14 mouse cellular contexts compared by ENCODE assay signal in genomic region chr11:100288942-100289341, GRCm38 (mm10). TPM values are rescaled to one million over a fixed set of nuclear protein-coding genes. Genes with fewer than 3 reads are reported as not detected.
DNase-seq lines count a peak whose midpoint lies in the region; ATAC-seq and TF ChIP-seq lines count a peak whose summit lies in the region.
"Had no signal": no experiment of that assay in that cellular context is flagged by ENCODE, and none has a peak within 500 bp of the region (broad histone marks: within the 10 kb centered on the region; RNA-seq: fewer than 3 reads in every experiment).

No protein-coding gene starts in this region.

- 46% methylated on average over 6 of the region's 6 CpGs for WGBS in intestine, postnatal 0 days

- H3K36me3 ChIP-seq in intestine, postnatal 0 days (ENCODE audit: control insufficient read depth, insufficient read depth), result no peaks in the 10 kb centered on the region
- H3K36me3 ChIP-seq: forebrain, embryonic 10.5 days; neural tube, embryonic 13.5 days had no signal

- H3K27me3 ChIP-seq in intestine, postnatal 0 days (replicated peaks; ENCODE audit: control insufficient read depth, insufficient read depth, low read length), result no peaks in the 10 kb centered on the region
- H3K27me3 ChIP-seq: neural tube, embryonic 13.5 days had no signal

- DNase-seq in adrenal gland, postnatal 14 days, result peak; percentile 73
- DNase-seq in adrenal gland, adult 2 months, result no peak
- DNase-seq in 3134 (ENCODE audit: extremely low read depth, insufficient read length, low spot score), result peak; percentile 83
- DNase-seq in ovary, postnatal 14 days (ENCODE audit: low spot score), result peak; percentile 44
- DNase-seq in thymus, postnatal 36 days, result no peak
- DNase-seq in embryo, embryonic 9.5 days (ENCODE audit: extremely low spot score), result no peak
- DNase-seq: cerebellum, adult 18-20 months had no signal

- H3K4me3 ChIP-seq in intestine, postnatal 0 days (ENCODE audit: low read depth, low read length), result no peak overlapping the region
- H3K4me3 ChIP-seq: forebrain, embryonic 10.5 days; neural tube, embryonic 13.5 days had no signal

- no peaks in the 10 kb centered on the region for H3K9me3 ChIP-seq in intestine, postnatal 0 days (ENCODE audit: control insufficient read depth)
- H3K9me3 ChIP-seq: forebrain, embryonic 10.5 days; neural tube, embryonic 13.5 days had no signal

- peak overlapping the region; percentile 79 for H3K27ac ChIP-seq in intestine, postnatal 0 days (ENCODE audit: low read depth, low read length)
- H3K27ac ChIP-seq: forebrain, embryonic 10.5 days; macrophage; neural tube, embryonic 13.5 days had no signal

- peaks cover 21% of the 10 kb centered on the region for H3K4me1 ChIP-seq in intestine, postnatal 0 days (replicated peaks; ENCODE audit: control insufficient read depth, insufficient read depth, low read length)
- H3K4me1 ChIP-seq: neural tube, embryonic 13.5 days had no signal

- peak; percentile 82 for ATAC-seq in intestine, postnatal 0 days
- no peak for ATAC-seq in megakaryocyte progenitor cell, adult 5-6 weeks (replicated peaks; ENCODE audit: poor library complexity)

- 0 out of 2 replicates have a peak overlapping the region, but pooled peaks have one; percentile 32 for H3K4me2 ChIP-seq in intestine, postnatal 0 days (replicated peaks; ENCODE audit: low read depth)
- H3K4me2 ChIP-seq: neural tube, embryonic 13.5 days had no signal

- peak overlapping the region; percentile 28; the same call in 1 of the 2 replicates for H3K9ac ChIP-seq in intestine, postnatal 0 days (ENCODE audit: low read depth, low read length)
- H3K9ac ChIP-seq: neural tube, embryonic 13.5 days had no signal

- no peak for TF ChIP-seq CTCF in intestine, postnatal 0 days (IDR thresholded peaks at IDR 0.05; ENCODE audit: low read depth)

RNA-seq across cellular contexts. Expression of gene Krt42, which starts 19.3 kb away (rescaled TPM):
- total RNA-seq in adrenal gland, postnatal 14 days (2021), result not detected in 2 replicates
- not detected for total RNA-seq in adrenal gland, adult 2 months (2021)
- polyA plus RNA-seq in adrenal gland, adult 2 months (2012; rRNA removed), result 0.12 TPM in 1 of 2 replicates, not detected in the other
- polyA plus RNA-seq in intestine, postnatal 0 days (2015; fragmentation: Nextera tagmentation; extraction: Ambion mirVana), result 0.12 and 0.18 TPM in 2 replicates
- not detected in 2 replicates for total RNA-seq in megakaryocyte progenitor cell, adult 5-6 weeks (2015)
- not detected in 2 replicates for total RNA-seq in megakaryocyte progenitor cell, adult 5-6 weeks (2017)
- polyA plus RNA-seq: C2C12; forebrain, embryonic 10.5 days; heart, postnatal 0 days; macrophage; neural tube, embryonic 13.5 days had no signal

RNA-seq across cellular contexts. Expression of gene Krt17, which starts 28.1 kb away (rescaled TPM):
- total RNA-seq in adrenal gland, postnatal 14 days (2021), result not detected in 2 replicates
- not detected for total RNA-seq in adrenal gland, adult 2 months (2021)
- polyA plus RNA-seq in adrenal gland, adult 2 months (2012; rRNA removed), result not detected in 2 replicates
- 5.3 and 7.8 TPM in 2 replicates for polyA plus RNA-seq in intestine, postnatal 0 days (2015; fragmentation: Nextera tagmentation; extraction: Ambion mirVana)
- total RNA-seq in megakaryocyte progenitor cell, adult 5-6 weeks (2015), result not detected in 2 replicates
- not detected in 2 replicates for total RNA-seq in megakaryocyte progenitor cell, adult 5-6 weeks (2017)
- polyA plus RNA-seq: forebrain, embryonic 10.5 days; macrophage had no signal

RNA-seq across cellular contexts. Expression of gene Eif1, which starts 30.7 kb away (rescaled TPM):
- 987 and 1,021 TPM in 2 replicates for total RNA-seq in adrenal gland, postnatal 14 days (2021)
- 1,000 to 10,000 TPM; 1,002 to 1,252 TPM for total RNA-seq in adrenal gland, adult 2 months (2021)
- polyA plus RNA-seq in adrenal gland, adult 2 months (2012; rRNA removed), result 121 and 147 TPM in 2 replicates
- polyA plus RNA-seq in intestine, postnatal 0 days (2015; fragmentation: Nextera tagmentation; extraction: Ambion mirVana), result 1,650 and 1,730 TPM in 2 replicates
- 1,262 and 1,322 TPM in 2 replicates for total RNA-seq in megakaryocyte progenitor cell, adult 5-6 weeks (2015)
- total RNA-seq in megakaryocyte progenitor cell, adult 5-6 weeks (2017), result 95.6 and 142 TPM in 2 replicates

RNA-seq across cellular contexts. Expression of gene Krt16, which starts 40.2 kb away (rescaled TPM):
- total RNA-seq in adrenal gland, postnatal 14 days (2021), result not detected in 2 replicates
- not detected for total RNA-seq in adrenal gland, adult 2 months (2021)
- not detected in 2 replicates for polyA plus RNA-seq in adrenal gland, adult 2 months (2012; rRNA removed)
- not detected in 2 replicates for polyA plus RNA-seq in intestine, postnatal 0 days (2015; fragmentation: Nextera tagmentation; extraction: Ambion mirVana)
- total RNA-seq in megakaryocyte progenitor cell, adult 5-6 weeks (2015), result not detected in 2 replicates
- not detected in 2 replicates for total RNA-seq in megakaryocyte progenitor cell, adult 5-6 weeks (2017)
- polyA plus RNA-seq: forebrain, embryonic 10.5 days; heart, postnatal 0 days; macrophage; neural tube, embryonic 13.5 days had no signal

RNA-seq across cellular contexts. Expression of gene Gast, which starts 45.3 kb away (rescaled TPM):
- not detected in 2 replicates for total RNA-seq in adrenal gland, postnatal 14 days (2021)
- not detected for total RNA-seq in adrenal gland, adult 2 months (2021)
- polyA plus RNA-seq in adrenal gland, adult 2 months (2012; rRNA removed), result not detected in 2 replicates
- 1.1 and 5.0 TPM in 2 replicates for polyA plus RNA-seq in intestine, postnatal 0 days (2015; fragmentation: Nextera tagmentation; extraction: Ambion mirVana)
- total RNA-seq in megakaryocyte progenitor cell, adult 5-6 weeks (2015), result not detected in 2 replicates
- not detected in 2 replicates for total RNA-seq in megakaryocyte progenitor cell, adult 5-6 weeks (2017)
- polyA plus RNA-seq: C2C12; forebrain, embryonic 10.5 days; heart, postnatal 0 days; macrophage; neural tube, embryonic 13.5 days had no signal

Comparison
In these comparisons a context has a peak if more than half of its experiments do, and no peak if none do; other contexts are left out.
1. DNase-seq: peak in adrenal gland, postnatal 14 days (single experiment), 3134 (single experiment) and ovary, postnatal 14 days (single experiment); none in adrenal gland, adult 2 months (single experiment), thymus, postnatal 36 days (0 of 2) and embryo, embryonic 9.5 days (single experiment).